Mouse (Mus musculus) erythroblast, embryonic 14.5 days (primary cell): ENCODE measurements at regions not wholly inside any gene's neighbourhood (a gene's known extent, or its start where the extent isn't known, plus 50 kb on each side); places are given as distances from the start of the nearest gene placed in this dataset.

Experiments used
- GATA1 ChIP-seq: IDR thresholded peaks from 2 replicates; pipeline ENCODE4 v1.6.1; 2012; ENCODE audit warnings: low read length, inconsistent platforms, mixed read lengths
- TAL1 ChIP-seq: IDR thresholded peaks from 3 replicates; pipeline ENCODE4 v1.6.1; 2012; ENCODE audit warnings: low read length, inconsistent platforms, mixed read lengths

GRCm38 (mm10) chr10:98231705-98232235 lies 505.2 kb upstream of the C030005K15Rik start:
- TF ChIP-seq TAL1 (no peak), GATA1 (no peak)
